Mouse (Mus musculus) limb, embryonic 11.5 days (tissue): ENCODE results near the gene Slc4a10. TPM values are rescaled to one million over a fixed set of nuclear protein-coding genes. Genes with fewer than 3 reads are reported as not detected.

ENCODE experiments used
- ATAC-seq: fragments of 200-750 bp; cut with Nextera tagmentation; 2 replicates; pipeline ENCODE4 v1.8.0; 2017; ENCODE audit warnings: low read depth; ENCODE audit not compliant: insufficient number of reproducible peaks, low FRiP score, low TSS enrichment
- DNase-seq: peaks from one replicate; pipeline ENCODE4 v3.0.0-alpha.2; 2015; ENCODE audit warnings: low spot score
- H3K27ac ChIP-seq: fragments of 300-500 bp; sonication (generic); replicated peaks from 2 replicates; pipeline ENCODE4 v1.5.1; 2014; ENCODE audit warnings: low read depth, mild to moderate bottlenecking, low read length
- H3K27me3 ChIP-seq: fragments of 300-500 bp; sonication (generic); 2 replicates; pipeline ENCODE4 v1.6.1; 2014; ENCODE audit warnings: mild to moderate bottlenecking, low read length, mixed read lengths; ENCODE audit not compliant: control insufficient read depth, insufficient read depth
- H3K36me3 ChIP-seq: fragments of 300-500 bp; sonication (generic); 2 replicates; pipeline ENCODE4 v1.6.1; 2014; ENCODE audit warnings: mild to moderate bottlenecking, low read length, moderate library complexity, mixed read lengths; ENCODE audit not compliant: control insufficient read depth, insufficient read depth
- H3K4me1 ChIP-seq: fragments of 300-500 bp; sonication (generic); 2 replicates; pipeline ENCODE4 v1.6.1; 2014; ENCODE audit warnings: low read length, mixed read lengths; ENCODE audit not compliant: control insufficient read depth, insufficient read depth
- H3K4me2 ChIP-seq: fragments of 300-500 bp; sonication (generic); 2 replicates; pipeline ENCODE4 v1.6.1; 2014; ENCODE audit warnings: low read depth, mild to moderate bottlenecking, moderate library complexity; ENCODE audit not compliant: severe bottlenecking
- H3K4me3 ChIP-seq: fragments of 300-500 bp; sonication (generic); 2 replicates; pipeline ENCODE4 v1.5.1; 2014; ENCODE audit warnings: low read depth, low read length
- H3K9ac ChIP-seq: fragments of 300-500 bp; sonication (generic); 2 replicates; pipeline ENCODE4 v1.6.1; 2014; ENCODE audit warnings: mild to moderate bottlenecking, low read length
- H3K9me3 ChIP-seq: fragments of 300-500 bp; sonication (generic); 2 replicates; pipeline ENCODE4 v1.6.1; 2016; ENCODE audit warnings: low read length; ENCODE audit not compliant: control insufficient read depth
- WGBS: fragments of 180-500 bp; shearing (Covaris S2); extraction: QIAGEN DNeasy Blood & Tissue Kit; methylation state at CpG from one replicate; pipeline ENCODE4 v1.1.7; 2014; 5-methylcytosine and 5-hydroxymethylcytosine counted together
- polyA plus RNA-seq: library from polyadenylated mRNA; unstranded; fragments of >200 nt; fragmentation: Nextera tagmentation; extraction: Ambion mirVana; gene quantifications from 2 replicates; pipeline ENCODE4 v1.2.1, GENCODE M21; 2014

The Slc4a10 gene
- polyA plus RNA-seq, 1 experiment from 2014 or later = not detected

GRCm38 (mm10) chr2:62361514-62361913 lies 315.3 kb downstream of the Slc4a10 start:
- no peak for DNase-seq
- Histone ChIP-seq H3K36me3 (no peaks in the 10 kb centered on the region), H3K4me1 (no peaks in the 10 kb centered on the region), H3K27ac (no peak overlapping the region), H3K9ac (no peak overlapping the region), H3K4me2 (no peak overlapping the region), H3K9me3 (no peaks in the 10 kb centered on the region), H3K27me3 (no peaks in the 10 kb centered on the region), H3K4me3 (no peak overlapping the region)
- ATAC-seq = no peak
- 96% methylated on average over 3 of the region's 3 CpGs for WGBS

GRCm38 (mm10) chr2:62362211-62362610 lies 315.9 kb downstream of the Slc4a10 start:
- no peaks in the 10 kb centered on the region for H3K36me3 ChIP-seq
- no peak overlapping the region for H3K4me2 ChIP-seq
- DNase-seq = no peak
- no peak for ATAC-seq
- no peaks in the 10 kb centered on the region for H3K4me1 ChIP-seq
- no peak overlapping the region for H3K4me3 ChIP-seq
- WGBS = 91% methylated on average over 9 of the region's 9 CpGs
- no peak overlapping the region for H3K27ac ChIP-seq
- H3K9ac ChIP-seq = no peak overlapping the region
- H3K27me3 ChIP-seq = no peaks in the 10 kb centered on the region
- no peaks in the 10 kb centered on the region for H3K9me3 ChIP-seq

- no peak for DNase-seq
- whole genome bisulfite sequencing = 87% methylated on average over 4 of the region's 4 CpGs
Measured at GRCm38 (mm10) chr2:62363606-62364005, 317.3 kb downstream of the Slc4a10 start.

GRCm38 (mm10) chr2:62368349-62369053 lies 322.2 kb downstream of the Slc4a10 start:
- 67% methylated on average over 5 of the region's 5 CpGs for WGBS

More at GRCm38 (mm10) chr2:62363606-62364005, 317.3 kb downstream of the Slc4a10 start:
- Histone ChIP-seq H3K36me3 (no peaks in the 10 kb centered on the region), H3K27me3 (no peaks in the 10 kb centered on the region), H3K9ac (no peak overlapping the region), H3K9me3 (no peaks in the 10 kb centered on the region), H3K4me3 (no peak overlapping the region), H3K4me1 (no peaks in the 10 kb centered on the region), H3K4me2 (no peak overlapping the region), H3K27ac (no peak overlapping the region)
- ATAC-seq = no peak

GRCm38 (mm10) chr2:62370048-62370447 lies 323.8 kb downstream of the Slc4a10 start:
- no peaks in the 10 kb centered on the region for H3K27me3 ChIP-seq
- no peaks in the 10 kb centered on the region for H3K9me3 ChIP-seq
- no peaks in the 10 kb centered on the region for H3K36me3 ChIP-seq
- ATAC-seq (no peak), DNase-seq (no peak)
- 83% methylated on average over 2 of the region's 2 CpGs for WGBS
- H3K27ac ChIP-seq = no peak overlapping the region
- H3K4me3 ChIP-seq = no peak overlapping the region
- no peak overlapping the region for H3K4me2 ChIP-seq
- H3K9ac ChIP-seq = no peak overlapping the region
- H3K4me1 ChIP-seq = no peaks in the 10 kb centered on the region

More at GRCm38 (mm10) chr2:62368349-62369053, 322.2 kb downstream of the Slc4a10 start:
- no peaks in the 10 kb centered on the region for H3K4me1 ChIP-seq
- ATAC-seq (no peak), DNase-seq (no peak)
- no peaks in the 10 kb centered on the region for H3K27me3 ChIP-seq
- no peak overlapping the region for H3K4me3 ChIP-seq
- no peaks in the 10 kb centered on the region for H3K9me3 ChIP-seq
- no peak overlapping the region for H3K9ac ChIP-seq
- H3K4me2 ChIP-seq = no peak overlapping the region
- H3K36me3 ChIP-seq = no peaks in the 10 kb centered on the region
- H3K27ac ChIP-seq = no peak overlapping the region

- Histone ChIP-seq H3K4me3 (no peak overlapping the region), H3K4me1 (no peaks in the 10 kb centered on the region), H3K27me3 (no peaks in the 10 kb centered on the region), H3K9me3 (no peaks in the 10 kb centered on the region), H3K9ac (no peak overlapping the region), H3K36me3 (no peaks in the 10 kb centered on the region), H3K27ac (no peak overlapping the region), H3K4me2 (no peak overlapping the region)
- ATAC-seq (no peak), DNase-seq (no peak)
- WGBS = 82% methylated on average over 11 of the region's 11 CpGs
Measured at GRCm38 (mm10) chr2:62373692-62374091, 327.4 kb downstream of the Slc4a10 start.

Other genes starting within 250 kb of the Slc4a10 start
- 0.08 and 0.17 TPM in 2 replicates for gene Tbr1, start 243.5 kb upstream of the Slc4a10 start, polyA plus RNA-seq